Mouse (Mus musculus) liver, embryonic 16.5 days (tissue): ENCODE data around the gene Fry. TPM values are rescaled to one million over a fixed set of nuclear protein-coding genes. Genes with fewer than 3 reads are reported as not detected.

Experiments used
- ATAC-seq: fragments of 200-750 bp; cut with Nextera tagmentation; 2 replicates; pipeline ENCODE4 v1.8.0; 2017; ENCODE audit warnings: low read depth, mild to moderate bottlenecking, moderate number of reproducible peaks, moderate library complexity
- H3K27ac ChIP-seq: fragments of 300-500 bp; sonication (generic); 2 replicates; pipeline ENCODE4 v1.5.1; 2014; ENCODE audit warnings: mild to moderate bottlenecking, low read length
- H3K27me3 ChIP-seq: fragments of 300-500 bp; sonication (generic); 2 replicates; pipeline ENCODE4 v1.6.1; 2014; ENCODE audit warnings: low read depth, low read length, mixed read lengths; ENCODE audit not compliant: control insufficient read depth, insufficient read depth
- H3K36me3 ChIP-seq: fragments of 300-500 bp; sonication (generic); 2 replicates; pipeline ENCODE4 v1.6.1; 2014; ENCODE audit warnings: mild to moderate bottlenecking; ENCODE audit not compliant: control insufficient read depth, insufficient read depth
- H3K4me1 ChIP-seq: fragments of 300-500 bp; sonication (generic); 2 replicates; pipeline ENCODE4 v1.6.1; 2014; ENCODE audit warnings: low read depth, low read length, mixed read lengths; ENCODE audit not compliant: control insufficient read depth
- H3K4me2 ChIP-seq: fragments of 300-500 bp; sonication (generic); 2 replicates; pipeline ENCODE4 v1.6.1; 2014; ENCODE audit warnings: low read depth, low read length, mixed read lengths
- H3K4me3 ChIP-seq: fragments of 300-500 bp; sonication (generic); 2 replicates; pipeline ENCODE4 v1.5.1; 2014; ENCODE audit warnings: low read depth, mild to moderate bottlenecking, low read length
- H3K9ac ChIP-seq: fragments of 300-500 bp; sonication (generic); 2 replicates; pipeline ENCODE4 v1.6.1; 2014; ENCODE audit warnings: low read depth, low read length
- H3K9me3 ChIP-seq: fragments of 300-500 bp; sonication (generic); replicated peaks from 2 replicates; pipeline ENCODE4 v1.6.1; 2016; ENCODE audit warnings: low read length; ENCODE audit not compliant: control insufficient read depth
- WGBS: fragments of 180-500 bp; shearing (Covaris S2); extraction: QIAGEN DNeasy Blood & Tissue Kit; methylation state at CpG from one replicate; pipeline ENCODE4 v1.1.7; 2014; ENCODE audit not compliant: insufficient replicate concordance; 5-methylcytosine and 5-hydroxymethylcytosine counted together
- polyA plus RNA-seq: library from polyadenylated mRNA; unstranded; fragments of >200 nt; fragmentation: Nextera tagmentation; extraction: Ambion mirVana; gene quantifications from 2 replicates; pipeline ENCODE4 v1.2.1, GENCODE M21; 2015

Fry gene
- polyA plus RNA-seq, 1 experiment from 2014 or later: 2.7 TPM

DNA sequence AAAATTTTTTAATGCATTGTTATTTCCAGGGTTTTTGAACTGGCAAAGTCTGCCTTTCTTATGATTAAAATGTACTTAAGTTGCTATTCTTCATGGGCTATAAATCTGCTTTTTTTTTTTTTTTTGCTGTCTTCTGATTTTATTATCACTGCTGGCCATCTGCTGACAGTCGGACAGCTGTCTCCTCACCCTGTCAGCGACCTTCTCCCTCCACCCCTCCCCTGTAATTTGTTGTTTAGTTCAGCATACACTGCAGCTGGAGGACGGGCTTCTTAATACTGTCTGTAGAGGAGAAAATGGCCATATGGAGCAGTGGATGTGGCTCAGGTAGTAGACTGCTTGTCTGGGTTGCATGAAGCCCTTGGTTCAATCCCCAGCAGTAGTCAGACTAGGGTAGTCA, 173.7 kb downstream of the Fry start:
- 23% methylated on average over 3 of the region's 3 CpGs for WGBS
- H3K4me1 ChIP-seq: no peaks in the 10 kb centered on the region
- no peaks in the 10 kb centered on the region for H3K9me3 ChIP-seq
- H3K27ac ChIP-seq: no peak overlapping the region
- H3K27me3 ChIP-seq: no peaks in the 10 kb centered on the region
- H3K4me2 ChIP-seq: no peak overlapping the region
- no peak overlapping the region for H3K4me3 ChIP-seq
- H3K9ac ChIP-seq: no peak overlapping the region
- H3K36me3 ChIP-seq: no peaks in the 10 kb centered on the region
- no peak for ATAC-seq

DNA sequence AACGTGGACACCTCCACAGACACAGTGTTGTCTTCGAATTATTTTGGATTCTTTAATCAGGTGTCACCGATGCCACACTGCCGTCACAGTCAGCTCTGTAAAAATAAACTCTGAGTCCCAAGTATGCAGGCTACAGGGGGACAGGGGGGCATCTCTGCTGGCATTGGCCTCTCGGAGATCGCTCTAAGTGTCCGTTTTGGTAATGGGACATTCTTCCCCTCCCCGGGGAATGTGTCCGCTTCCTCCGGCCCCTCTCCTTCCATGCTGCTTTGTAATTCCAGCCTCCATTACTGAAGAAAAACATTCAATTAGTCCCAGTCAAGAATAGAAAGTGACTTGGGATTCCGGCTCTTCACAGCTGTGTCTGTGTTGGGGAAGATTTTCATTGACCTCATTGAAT, 175.9 kb downstream of the Fry start:
- Histone ChIP-seq H3K27me3 (no peaks in the 10 kb centered on the region), H3K36me3 (no peaks in the 10 kb centered on the region), H3K9me3 (no peaks in the 10 kb centered on the region), H3K4me2 (no peak overlapping the region), H3K4me3 (no peak overlapping the region), H3K4me1 (no peaks in the 10 kb centered on the region), H3K9ac (no peak overlapping the region), H3K27ac (no peak overlapping the region)
- 77% methylated on average over 11 of the region's 11 CpGs for WGBS
- ATAC-seq: no peak

DNA sequence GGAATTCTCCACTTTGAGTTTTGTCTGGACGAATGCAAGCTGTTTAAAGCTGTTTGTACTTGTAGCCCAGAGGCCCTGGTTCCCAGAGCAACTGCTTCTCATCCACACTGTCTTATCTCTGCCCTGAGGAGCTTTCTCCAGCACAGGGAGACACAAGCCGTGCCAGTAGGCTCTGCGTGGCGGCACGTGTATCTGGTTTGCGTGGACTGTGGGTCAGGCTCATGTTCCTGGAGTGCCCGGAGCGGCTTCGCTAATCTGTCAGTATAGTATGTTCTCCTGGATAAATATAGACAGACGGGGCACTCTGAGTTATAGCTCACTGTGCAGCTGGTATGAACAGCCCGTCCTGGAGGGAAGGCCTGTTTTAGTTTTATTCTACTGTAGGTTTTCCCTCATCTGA, 176.7 kb downstream of the Fry start:
- Histone ChIP-seq H3K4me2 (no peak overlapping the region), H3K9me3 (no peaks in the 10 kb centered on the region), H3K9ac (no peak overlapping the region), H3K4me3 (no peak overlapping the region), H3K36me3 (no peaks in the 10 kb centered on the region), H3K27ac (no peak overlapping the region), H3K4me1 (no peaks in the 10 kb centered on the region), H3K27me3 (no peaks in the 10 kb centered on the region)
- 62% methylated on average over 11 of the region's 11 CpGs for WGBS
- no peak for ATAC-seq

DNA sequence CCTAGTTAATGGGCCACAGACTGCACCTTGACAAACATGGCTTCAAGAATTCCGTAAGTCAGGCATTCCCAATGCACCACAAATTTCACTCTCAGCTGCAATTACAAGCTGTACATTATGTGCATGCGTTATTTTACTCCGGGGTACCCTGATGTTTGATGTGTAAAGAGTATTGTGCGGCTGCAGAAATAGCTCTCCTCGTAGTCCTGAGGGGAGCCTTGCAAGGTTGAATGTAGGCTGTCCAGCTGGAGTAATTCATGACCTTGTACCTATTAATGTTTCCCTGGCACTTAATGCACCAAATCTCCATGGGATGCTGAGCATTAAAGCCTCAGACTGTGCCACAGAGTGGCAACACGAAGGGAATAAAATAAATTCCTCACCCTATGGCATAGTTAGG, 180.5 kb downstream of the Fry start:
- Histone ChIP-seq H3K9ac (no peak overlapping the region), H3K4me3 (no peak overlapping the region), H3K4me2 (no peak overlapping the region), H3K36me3 (no peaks in the 10 kb centered on the region), H3K27ac (no peak overlapping the region), H3K27me3 (no peaks in the 10 kb centered on the region), H3K9me3 (no peaks in the 10 kb centered on the region), H3K4me1 (no peaks in the 10 kb centered on the region)
- ATAC-seq: no peak
- 62% methylated on average over 6 of the region's 6 CpGs for WGBS

DNA sequence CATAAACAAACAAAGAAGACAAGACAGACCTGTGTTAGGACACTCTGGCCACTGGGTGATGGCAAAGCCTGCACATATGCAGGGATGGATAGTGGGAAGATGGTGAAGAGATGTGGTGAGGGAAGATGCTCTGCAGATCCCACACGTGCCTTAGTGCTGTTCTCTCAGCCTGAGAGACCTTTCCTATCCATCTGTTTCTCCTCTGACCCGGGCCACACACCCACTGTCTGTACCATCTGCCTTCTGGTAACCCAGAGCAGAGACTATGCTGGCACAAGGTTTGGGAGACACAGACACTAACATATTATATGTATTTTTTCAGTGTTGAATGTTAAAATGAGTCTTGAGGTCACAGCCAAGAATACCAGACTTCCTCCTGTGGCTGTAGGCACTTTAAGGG, 183.7 kb downstream of the Fry start:
- WGBS: 61% methylated on average over 2 of the region's 2 CpGs
- Histone ChIP-seq H3K9ac (no peak overlapping the region), H3K27me3 (no peaks in the 10 kb centered on the region), H3K4me2 (no peak overlapping the region), H3K4me3 (no peak overlapping the region), H3K27ac (no peak overlapping the region), H3K36me3 (no peaks in the 10 kb centered on the region), H3K4me1 (no peaks in the 10 kb centered on the region), H3K9me3 (no peaks in the 10 kb centered on the region)
- ATAC-seq: no peak

DNA sequence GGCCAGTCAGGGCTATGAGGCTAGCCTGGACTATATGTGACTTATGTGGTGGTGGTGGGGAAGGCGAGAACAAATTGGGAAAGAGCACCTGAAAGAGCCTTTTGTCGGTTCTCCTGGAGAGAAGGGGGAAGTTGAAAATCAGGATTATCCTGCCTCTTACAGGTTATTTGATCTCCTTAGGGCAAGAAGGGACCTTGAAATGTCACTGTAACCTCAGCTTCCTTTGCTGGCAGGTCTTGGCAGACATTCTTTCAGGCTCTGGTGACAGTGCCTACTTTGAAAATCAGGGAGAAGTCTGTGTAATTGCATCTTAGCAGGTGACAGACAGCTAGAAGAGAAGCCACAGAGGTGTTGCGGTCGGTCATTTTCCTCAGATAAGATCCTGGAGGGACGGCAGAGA, 184.6 kb downstream of the Fry start:
- 56% methylated on average over 5 of the region's 5 CpGs for WGBS
- Histone ChIP-seq H3K9ac (no peak overlapping the region), H3K4me2 (no peak overlapping the region), H3K27me3 (no peaks in the 10 kb centered on the region), H3K4me3 (no peak overlapping the region), H3K9me3 (no peaks in the 10 kb centered on the region), H3K36me3 (no peaks in the 10 kb centered on the region), H3K4me1 (no peaks in the 10 kb centered on the region), H3K27ac (no peak overlapping the region)
- ATAC-seq: no peak

DNA sequence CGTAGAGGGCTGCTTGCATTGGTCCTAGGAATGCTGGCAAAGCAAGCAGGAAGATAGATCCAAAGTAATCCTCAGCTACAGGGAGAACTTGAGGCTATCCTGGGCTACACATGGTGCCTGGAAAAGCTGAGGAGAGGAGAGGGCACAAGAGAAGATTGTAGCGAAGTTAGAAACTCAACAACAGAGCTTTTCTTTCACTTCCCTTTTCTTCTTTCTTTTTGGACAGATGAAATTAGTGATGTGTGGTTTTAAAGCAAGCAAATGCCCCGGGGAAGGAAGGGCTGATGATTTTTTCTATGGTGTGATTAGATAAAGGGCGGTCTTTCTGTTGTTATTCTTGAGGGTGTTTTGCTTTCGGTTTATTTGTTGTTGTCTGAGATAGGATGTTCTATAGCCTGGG, 188.1 kb downstream of the Fry start:
- Histone ChIP-seq H3K27me3 (no peaks in the 10 kb centered on the region), H3K27ac (no peak overlapping the region), H3K36me3 (no peaks in the 10 kb centered on the region), H3K9ac (no peak overlapping the region), H3K4me1 (no peaks in the 10 kb centered on the region), H3K4me3 (no peak overlapping the region), H3K9me3 (no peaks in the 10 kb centered on the region), H3K4me2 (no peak overlapping the region)
- no peak for ATAC-seq
- 41% methylated on average over 5 of the region's 5 CpGs for WGBS

DNA sequence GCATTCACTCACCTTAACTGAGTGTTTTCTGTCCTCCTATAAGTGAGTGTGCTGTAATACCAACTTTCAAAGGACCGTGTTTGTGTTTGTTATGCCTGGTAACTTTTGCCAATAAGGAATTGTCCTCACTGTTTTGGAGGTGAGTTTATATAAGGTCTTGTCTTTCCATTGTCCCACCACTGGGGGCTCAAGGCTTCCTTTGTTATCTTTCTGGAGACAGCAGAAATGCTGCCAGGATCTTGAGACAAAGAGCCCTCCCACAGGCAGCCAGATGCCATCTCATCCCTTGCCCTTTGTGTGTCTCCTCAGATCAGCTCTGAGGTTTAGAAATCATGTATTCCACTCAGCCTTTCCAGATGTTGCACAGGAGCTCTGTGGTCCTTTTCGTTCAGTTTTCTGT, 194.8 kb downstream of the Fry start:
- H3K4me2 ChIP-seq: no peak overlapping the region
- H3K36me3 ChIP-seq: no peaks in the 10 kb centered on the region
- no peak overlapping the region for H3K9ac ChIP-seq
- H3K27me3 ChIP-seq: no peaks in the 10 kb centered on the region
- H3K9me3 ChIP-seq: no peaks in the 10 kb centered on the region
- ATAC-seq: no peak
- H3K4me1 ChIP-seq: no peaks in the 10 kb centered on the region
- H3K4me3 ChIP-seq: no peak overlapping the region
- 55% methylated on average over 2 of the region's 2 CpGs for WGBS
- H3K27ac ChIP-seq: no peak overlapping the region

DNA sequence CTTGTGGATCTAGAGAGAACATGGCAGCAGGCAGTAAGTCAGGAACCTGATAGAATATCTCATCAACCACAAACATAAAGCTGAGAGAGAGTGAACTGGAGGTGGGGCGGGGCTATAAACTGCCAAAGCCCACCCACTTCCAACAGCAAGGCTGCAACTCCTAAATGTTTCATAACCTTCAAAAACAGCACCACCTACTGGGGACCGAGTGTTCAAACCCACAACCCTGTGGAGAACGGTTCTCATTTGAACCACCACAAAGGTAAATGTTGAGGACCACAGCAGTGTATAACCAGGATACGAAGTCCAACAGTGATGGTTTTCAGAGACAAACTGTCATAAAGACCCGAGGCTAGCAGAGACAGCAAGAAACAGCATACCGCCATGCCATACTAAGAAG, 196.1 kb downstream of the Fry start:
- WGBS: 73% methylated on average over 6 of the region's 6 CpGs
- Histone ChIP-seq H3K4me3 (no peak overlapping the region), H3K27ac (no peak overlapping the region), H3K4me2 (no peak overlapping the region), H3K9ac (no peak overlapping the region), H3K9me3 (no peaks in the 10 kb centered on the region), H3K36me3 (no peaks in the 10 kb centered on the region), H3K27me3 (no peaks in the 10 kb centered on the region), H3K4me1 (no peaks in the 10 kb centered on the region)
- ATAC-seq: no peak

DNA sequence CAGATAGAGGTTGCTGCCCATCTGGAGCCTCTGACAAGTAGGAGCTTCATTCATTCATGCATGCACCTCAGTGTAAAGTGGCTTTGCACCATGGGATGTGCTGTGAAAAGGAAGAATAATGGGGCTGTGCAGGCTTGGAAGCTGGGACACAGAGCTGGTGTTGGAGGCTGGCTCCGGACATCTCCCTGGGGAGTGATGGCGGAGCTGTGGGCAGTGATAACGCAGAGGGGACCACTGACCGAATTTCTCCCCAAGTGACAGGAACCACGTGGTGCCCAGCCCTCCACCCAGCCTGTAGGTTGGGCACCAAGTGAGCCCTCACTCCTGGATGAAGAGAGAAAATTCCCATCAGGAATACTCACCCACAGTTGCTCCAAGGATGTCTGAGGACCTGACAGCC, 207.0 kb downstream of the Fry start:
- Histone ChIP-seq H3K4me2 (no peak overlapping the region), H3K27ac (no peak overlapping the region), H3K4me1 (no peaks in the 10 kb centered on the region), H3K36me3 (no peaks in the 10 kb centered on the region), H3K4me3 (no peak overlapping the region), H3K27me3 (no peaks in the 10 kb centered on the region), H3K9me3 (no peaks in the 10 kb centered on the region), H3K9ac (no peak overlapping the region)
- 65% methylated on average over 5 of the region's 5 CpGs for WGBS
- no peak; the same call in 1 of the 2 replicates for ATAC-seq
